Mouse (Mus musculus) spleen, postnatal 36 days (tissue): ENCODE results near the gene Ahrr.
A peak's percentile ranks its signal among the peaks of the same experiment; 100 is the strongest.

Source experiments
- DNase-seq, 2 experiments: peaks; one replicate each; pipeline ENCODE4 v3.0.0; 2022; ENCODE audit warnings: low spot score in 2 of 2, mixed read lengths in 1 of 2

Gene Ahrr

DNA sequence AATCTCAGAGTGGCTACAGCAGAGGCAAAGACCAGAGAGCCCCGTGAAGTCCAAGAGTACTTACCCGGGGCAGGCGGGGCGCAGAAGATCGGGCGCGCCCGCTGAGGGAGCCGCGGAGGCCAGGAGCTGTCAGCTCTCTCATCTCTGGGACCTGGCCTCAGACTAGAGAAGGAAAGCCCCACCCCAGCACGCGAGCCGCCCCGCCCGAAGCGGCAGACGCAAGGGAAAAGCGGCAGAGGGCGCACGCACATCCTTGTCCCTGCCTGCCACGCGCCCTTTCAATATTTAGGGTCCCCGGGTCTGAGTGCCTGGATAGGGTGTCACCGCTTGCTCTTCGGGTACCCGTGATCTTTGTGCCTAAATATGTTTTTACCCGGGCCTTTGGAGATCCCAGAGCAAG lies at the start of gene Ahrr:
Gene Ahrr (minus strand): TSS at position 165 of the 400 bp plus-strand sequence.
- DNase-seq = peak; percentile 8 to 9

DNA sequence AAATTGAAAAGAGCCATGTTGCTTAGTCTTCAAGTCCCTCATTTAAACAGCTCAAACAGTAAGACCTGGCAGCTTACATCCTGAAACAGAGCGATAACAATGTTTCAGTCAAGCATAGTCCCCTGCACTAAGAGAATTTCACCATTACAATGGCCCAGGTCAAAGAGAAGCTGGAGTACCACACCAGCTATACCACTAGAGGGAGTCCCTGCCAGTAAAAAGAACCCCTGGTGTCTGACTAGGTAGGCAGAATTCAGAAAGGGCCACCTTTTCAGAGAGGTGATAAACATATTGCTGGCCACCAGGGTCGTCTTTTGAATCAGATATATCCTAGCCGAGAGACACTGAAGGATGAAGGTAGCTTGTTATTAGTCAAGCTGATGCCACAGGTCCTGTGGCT lies 48.9 kb upstream of the Ahrr start:
- DNase-seq = peak; percentile 41 to 42

DNA sequence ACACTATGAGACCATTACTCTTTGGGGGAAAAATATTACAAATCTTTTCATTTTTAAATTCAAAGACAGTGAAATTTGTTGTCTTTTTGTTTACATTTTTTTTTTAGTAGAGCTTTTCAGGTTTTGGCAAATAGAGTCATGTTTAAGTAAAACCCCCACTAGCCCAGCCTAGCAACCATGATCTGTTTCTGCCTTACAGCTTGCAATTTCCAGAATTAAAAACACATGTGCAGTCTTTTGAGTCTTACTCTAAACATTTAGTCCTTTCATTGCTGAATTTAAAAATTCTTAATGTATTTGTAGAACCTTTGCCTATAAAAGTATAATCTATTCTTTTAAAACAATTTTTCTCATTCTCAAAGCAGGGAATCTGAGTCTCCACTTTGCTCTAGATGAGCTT lies 37.2 kb upstream of the Ahrr start:
- DNase-seq = no peak

DNA sequence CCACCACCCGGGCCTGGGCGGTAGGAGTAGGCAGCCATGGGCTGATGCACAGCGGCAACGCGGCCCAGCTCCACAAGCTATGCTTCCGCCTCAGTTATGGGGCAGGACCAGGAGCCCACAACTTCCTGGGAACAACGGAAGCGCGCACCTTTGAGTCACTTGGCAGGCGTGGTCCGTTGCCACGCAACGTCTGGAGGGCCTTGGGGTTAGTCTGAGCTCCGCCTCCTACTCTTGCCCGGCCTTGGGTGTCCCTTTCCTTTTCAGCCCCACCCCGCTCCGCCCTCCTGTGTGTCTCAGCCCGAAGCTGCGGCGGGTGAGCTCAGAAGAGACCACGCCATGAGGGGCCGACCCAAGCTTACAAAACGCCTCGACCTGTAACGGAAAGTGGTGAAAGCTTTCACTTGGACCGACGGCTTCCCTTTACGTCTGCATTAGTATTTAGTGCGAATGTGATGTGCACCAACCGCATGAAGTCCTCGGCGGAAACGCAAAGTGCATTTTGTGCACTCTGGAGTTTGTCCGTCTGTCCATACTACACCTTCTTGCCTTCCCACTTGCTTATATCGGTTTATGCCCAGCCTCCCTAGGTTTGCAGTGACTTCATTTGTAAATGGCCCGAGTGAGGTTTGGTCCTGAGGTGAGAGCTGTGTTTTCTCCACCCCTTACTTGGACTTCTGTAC lies 25.2 kb upstream of the Ahrr start, which contains the start of gene Pdcd6:
Gene Pdcd6 (minus strand): TSS at position 411 of the 680 bp plus-strand sequence.
- DNase-seq = peak; percentile 95 to 96

DNA sequence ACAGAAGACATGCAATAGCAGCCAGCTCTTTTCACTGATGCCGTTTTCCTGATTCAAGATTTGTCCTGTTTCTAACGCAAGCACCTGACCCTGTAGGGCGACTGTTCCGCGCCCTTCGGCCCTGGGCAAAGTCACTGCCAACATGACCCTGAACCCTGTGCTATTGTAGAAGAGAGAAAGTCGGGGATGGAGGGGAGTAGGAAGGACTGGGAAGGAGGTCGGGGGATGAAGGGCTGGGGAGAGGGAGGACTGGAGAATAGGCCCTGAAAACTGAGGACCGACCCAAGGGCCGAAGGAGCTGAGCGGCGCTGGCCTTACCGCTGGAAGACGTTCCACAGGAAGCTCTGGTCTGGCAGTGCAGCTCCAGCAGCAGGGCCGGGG lies 24.6 kb upstream of the Ahrr start:
- no peak for DNase-seq

DNA sequence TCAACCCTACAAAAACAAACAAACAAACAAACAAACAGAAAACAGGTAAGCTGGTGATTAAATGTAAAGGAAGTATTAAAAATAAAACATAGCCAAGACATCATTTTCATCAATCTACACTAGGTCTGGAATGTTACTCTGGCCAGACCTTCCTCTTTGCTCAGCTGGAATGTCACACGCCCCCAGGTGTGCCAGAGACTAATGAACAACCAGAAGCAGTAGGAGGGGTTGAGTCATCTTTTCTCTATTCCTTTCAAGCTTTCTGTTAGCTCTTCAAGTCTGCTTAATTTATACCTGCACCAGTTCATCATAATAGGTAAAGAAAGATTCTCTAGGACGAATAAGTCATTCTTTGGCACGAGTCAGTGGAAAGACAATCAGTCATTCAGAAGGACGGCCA lies 24.3 kb upstream of the Ahrr start:
- no peak for DNase-seq

DNA sequence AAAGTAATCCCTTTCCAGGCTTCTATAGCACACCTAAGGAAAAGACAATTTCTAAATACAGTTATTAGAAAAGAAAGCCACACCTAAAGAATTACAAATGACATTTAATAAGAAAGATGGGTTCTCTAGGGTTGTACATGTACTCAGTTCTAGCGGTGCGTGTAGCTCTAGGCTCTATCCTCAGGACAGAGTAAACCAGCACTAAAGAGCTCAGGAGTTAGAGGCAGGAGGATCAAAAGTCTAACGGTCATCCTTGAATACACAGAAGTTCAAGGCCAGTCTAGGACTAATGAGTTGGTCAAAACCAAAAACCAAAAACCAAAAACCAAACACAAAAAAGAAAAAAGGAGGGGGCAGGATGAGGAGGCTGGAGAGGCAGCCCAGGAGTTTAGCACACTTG lies 22.5 kb upstream of the Ahrr start:
- no peak for DNase-seq

DNA sequence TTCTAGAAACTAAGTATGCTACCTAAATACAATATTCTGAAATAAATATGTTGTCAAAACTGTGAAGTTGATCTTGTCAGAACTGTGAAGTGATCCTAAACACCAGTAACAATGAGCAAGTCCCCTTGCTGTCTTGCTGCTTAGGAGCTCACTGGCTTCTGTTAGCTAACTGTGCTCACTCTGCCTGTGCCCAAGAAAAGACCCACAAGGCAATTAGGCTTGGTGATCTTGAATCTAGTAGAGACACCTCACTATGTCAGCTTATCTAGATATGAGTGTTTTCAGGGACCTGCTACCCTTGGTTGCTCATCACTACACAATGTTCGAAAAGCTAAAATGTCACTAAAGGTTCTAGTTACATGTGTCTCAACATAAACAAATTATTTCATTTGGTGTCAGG lies 13.6 kb upstream of the Ahrr start:
- no peak for DNase-seq

DNA sequence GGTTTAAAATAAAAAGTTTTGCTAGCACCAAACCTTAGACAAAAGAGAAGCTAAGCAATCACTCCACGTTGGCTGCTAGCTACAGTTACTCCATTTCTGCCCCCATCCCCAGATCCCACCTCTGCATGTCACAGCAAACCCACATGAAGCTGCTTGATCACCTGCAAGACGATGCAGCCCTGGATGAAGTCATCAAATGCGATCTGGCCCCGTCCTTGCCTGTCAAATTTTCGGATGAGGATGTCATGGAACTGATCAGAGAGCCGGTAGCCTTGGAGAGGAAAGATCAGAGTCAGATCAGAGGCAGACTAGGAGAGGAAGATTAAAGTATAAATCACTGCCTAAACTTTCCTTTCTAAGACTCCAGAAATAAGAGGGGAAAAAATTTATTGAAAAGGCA lies 13.2 kb upstream of the Ahrr start:
- no peak for DNase-seq

DNA sequence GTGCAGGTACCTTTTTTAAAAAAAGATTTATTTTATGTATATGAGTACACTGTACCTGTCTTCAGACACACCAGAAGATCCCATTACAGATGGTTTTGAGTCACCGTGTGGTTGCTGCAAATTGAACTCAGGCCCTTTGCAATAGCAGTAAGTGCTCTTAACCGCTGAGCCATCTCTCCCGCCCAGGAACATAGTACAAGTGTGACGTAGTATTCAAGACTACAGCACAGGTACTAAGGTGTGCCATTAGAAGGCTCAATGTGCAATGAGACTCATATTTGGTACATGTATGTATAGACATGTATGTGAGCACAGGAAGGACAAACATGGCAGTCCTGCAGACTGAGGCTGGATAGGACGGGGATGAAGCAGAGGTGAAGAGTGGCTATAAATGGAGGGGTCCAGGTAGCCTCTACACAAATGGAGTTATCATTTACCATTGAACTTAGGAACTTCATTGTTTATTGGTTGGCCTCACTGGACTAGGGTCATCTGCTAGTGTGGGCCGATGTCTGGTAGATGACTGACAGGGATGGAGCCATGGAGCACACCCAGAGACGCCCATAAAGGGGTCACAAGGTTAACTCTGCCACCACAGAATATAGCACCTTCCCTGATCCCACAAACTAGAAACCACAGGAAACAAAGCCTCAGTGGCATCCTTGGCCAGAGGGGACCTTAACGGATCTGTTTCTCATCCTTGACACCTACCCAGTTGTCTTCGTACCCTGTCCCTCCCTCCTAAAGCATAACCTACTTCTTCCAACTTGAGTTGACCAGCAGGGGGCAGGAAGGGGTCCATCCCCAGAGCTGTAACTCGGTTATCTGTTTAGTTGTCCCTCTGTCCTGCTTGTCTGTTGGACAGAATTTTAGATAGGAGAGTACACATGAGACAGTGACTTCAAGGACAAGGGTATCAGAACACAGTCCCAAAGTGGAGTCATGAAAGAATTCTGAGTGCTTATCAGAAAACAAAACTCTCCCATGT lies 10.2 kb upstream of the Ahrr start:
- DNase-seq = no peak

DNA sequence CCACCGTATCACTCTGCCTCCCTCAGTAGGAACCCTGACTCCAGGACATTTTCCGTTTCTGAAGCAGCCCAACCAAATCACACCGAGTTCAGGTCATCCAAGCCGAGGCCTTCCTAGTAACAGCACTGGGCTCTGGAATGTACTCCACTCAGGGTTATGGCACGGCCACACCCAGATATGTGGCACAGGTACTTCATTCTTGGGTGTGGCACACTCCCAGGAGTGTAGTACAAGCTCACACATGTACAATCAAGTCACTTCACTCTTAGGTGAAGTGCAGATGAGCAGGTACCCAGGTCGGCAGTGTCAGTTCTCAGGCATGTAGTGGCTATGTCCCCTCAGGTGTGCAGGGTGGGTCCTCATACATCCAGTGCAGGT lies 9.5 kb upstream of the Ahrr start:
- no peak for DNase-seq

DNA sequence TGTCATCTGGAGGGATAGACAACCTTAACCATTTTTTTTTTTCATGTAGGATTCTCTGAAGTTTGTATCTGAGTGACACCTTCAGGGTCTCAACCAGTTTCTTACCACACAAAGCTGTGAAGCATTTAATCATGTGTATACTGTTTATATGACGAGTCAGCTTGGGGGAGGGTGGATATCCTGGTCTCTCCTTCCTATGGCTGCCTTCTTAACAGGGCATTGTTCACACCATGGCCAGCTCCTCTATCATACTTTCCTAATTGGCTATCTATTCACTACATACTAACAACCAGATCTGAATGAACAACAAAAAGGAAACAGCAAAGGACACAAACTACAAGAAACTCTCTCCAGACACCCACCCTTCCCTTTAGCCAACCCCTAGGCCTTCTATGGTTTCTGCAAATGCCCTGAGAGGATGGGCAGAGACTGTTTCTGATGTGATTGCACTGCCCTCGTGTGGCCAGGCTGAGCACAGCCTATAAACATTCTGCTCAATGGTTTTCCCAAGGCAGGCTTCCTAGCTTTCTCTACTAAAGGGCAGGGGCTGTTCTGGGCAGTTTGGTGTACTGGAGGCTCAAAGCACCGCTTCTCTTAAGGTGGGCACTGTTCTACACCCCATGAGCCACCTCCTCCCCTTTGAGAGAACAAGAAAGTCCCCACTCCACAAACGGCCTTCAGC lies 8.9 kb upstream of the Ahrr start:
- DNase-seq = peak; percentile 23 to 25

DNA sequence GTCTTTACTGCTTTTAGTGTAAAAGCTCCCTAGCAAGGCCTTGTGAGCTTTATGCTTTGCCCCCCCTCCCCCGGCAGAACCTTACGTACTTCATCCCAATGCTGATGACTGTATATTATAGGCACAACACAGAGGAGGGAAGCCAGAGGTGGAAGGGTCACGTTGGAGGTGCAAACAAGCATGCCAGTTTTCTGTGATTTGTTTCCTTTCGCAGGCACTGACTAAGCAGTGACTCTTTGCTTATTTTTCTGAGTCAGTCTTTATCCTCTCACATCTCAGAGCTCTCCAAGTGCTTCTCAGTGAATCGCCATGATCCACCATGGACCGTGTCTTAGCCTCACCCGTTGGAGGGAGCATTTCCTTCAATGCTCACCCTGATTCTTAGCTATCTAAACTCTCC lies 4.2 kb upstream of the Ahrr start:
- DNase-seq = no peak

DNA sequence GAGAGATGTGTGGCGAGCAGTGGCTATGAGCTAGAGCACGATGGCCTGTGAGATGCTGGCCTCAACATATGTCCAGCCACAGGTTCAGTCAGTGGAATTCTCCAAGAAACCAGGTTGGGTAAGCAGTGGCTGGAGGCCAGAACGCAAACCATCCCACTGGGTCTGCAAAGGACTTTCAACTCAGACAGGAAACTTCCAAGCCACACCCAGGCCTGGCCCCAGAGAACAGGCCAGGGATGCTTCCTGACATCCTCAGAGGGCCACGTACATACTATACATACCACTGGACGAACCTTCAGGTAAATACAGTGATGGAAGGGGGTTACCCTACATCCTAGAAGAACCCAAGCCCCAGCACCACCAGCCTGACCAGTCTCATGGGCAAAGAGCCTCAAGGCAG lies 2.5 kb downstream of the Ahrr start:
- DNase-seq = no peak

DNA sequence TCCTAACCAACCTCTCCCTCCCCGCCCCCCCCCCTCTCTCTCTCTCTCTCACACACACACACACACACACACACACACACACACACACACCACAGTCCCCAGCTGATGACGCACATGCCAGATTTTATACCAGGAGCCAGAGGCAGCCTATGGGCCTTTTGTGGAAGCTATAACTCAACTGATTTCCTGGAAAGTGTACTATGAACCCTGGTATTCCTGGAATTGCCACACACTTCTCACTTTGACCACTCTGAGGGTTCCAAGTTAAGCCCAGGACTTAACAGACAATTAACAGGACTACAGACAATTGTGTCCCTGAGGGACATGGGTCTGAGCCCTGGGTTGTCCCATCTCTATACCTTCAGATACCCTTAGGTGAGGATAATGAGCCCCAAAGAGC lies 9.8 kb downstream of the Ahrr start:
- no peak for DNase-seq

DNA sequence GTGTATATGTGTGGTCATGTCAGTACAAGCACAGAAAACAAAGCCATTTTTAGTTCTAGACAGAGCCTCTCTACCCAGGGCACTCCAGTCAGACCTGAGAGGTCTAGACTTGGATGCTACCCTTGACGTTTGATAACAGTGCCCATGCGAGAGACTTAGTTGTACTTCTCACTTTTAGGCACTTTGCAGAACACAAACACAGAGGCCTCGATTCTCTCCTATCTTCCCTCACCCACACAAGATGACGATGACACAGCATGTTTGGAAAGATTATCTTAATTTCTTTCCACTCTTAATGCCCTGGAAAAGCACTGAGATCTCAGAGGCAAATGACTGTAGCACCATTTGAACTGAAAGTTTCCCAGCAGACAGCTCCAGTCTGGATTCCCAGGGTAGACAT lies 16.4 kb downstream of the Ahrr start:
- no peak for DNase-seq

DNA sequence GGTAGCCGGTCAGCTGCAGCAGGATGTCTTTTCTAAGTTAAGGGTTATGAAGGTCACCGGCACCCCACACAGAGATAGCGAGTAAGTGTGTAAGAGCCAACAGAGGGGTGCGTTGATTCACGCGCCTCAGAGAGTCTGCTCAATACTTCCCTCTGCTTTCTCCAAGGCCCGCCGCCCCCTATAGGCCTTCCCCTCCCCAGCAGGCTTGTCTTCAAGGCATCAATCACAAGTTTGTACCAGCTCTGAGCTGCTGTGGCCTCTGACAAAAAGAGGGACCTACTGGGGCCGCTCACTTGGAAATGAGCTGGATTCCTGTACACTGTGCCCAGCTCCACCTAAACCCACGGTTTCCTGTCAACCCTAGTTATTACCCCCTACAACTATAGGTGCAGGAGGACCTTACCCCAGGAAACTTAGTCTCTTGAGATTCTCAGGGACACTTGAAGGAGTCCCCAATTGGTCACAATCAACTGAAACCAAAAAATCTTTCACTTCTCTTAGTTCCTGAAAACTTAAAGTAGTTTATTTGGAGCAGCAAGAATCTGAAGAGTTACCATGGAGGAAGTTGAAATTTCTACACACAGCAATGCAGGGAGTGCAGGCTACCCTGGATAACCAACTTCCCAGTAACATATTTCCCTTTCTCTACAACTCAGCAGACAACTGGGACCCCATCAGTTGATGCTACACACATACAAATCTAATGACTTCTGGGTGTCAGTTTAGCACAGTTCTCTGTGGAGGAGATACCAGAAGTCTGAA lies 31.7 kb downstream of the Ahrr start:
- peak; percentile 20 to 49 for DNase-seq

DNA sequence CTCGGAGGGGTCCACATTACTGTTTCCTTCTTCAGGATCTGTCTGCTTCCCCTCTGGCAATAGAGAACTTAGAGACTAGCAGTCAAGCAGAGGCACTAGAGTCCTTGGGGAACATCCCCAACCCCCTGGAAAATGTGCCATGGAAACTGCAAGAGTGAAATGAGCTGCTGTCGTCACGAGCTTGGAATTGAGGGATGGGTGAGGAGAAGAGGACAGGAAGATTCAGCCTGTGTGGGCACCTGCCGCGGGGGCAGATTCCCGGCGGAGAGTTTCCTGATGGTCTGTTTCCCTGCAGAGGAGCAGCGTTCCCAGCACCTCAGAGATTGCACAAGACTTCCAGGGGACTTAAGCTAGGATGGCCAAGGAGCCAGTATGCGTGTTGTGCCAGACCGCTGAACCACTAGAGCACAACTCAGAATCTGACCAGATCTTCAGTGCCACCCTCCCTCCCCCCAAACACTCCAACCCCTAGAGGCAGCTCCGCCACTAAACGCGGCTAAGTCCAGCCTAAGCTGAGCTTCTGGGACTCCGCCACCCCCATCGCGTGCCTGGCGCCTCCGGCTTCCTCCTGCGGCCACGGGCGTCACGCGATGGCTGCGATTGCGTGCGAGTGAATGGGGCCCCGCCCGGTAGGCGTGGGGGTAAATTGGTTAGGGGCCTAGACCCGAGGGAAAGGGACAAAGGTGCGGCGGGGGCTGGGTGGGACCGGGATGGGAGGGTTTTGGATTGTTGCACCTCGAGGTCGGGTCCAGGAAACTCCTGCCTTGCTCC lies 32.5 kb downstream of the Ahrr start:
- DNase-seq = peak; percentile 35 to 45

DNA sequence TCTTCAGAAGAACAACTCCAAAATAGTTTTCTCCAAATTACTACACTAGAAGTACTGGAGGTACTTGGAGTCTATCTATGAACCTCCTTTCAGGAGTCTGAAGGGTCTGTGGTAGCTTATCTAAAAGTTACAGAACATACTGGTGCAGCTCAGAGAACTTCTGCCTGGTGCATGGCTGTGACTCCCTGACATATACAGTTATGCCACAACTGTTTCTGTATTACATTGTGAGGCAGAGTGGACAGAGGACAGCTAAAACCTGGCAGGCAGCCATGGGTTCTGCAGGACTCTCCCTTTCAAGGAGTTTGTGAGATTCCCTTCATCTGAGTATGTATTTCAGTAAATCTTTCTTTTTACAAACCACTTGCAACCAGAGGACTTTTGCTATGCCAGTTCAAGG lies 45.6 kb downstream of the Ahrr start:
- no peak for DNase-seq

DNA sequence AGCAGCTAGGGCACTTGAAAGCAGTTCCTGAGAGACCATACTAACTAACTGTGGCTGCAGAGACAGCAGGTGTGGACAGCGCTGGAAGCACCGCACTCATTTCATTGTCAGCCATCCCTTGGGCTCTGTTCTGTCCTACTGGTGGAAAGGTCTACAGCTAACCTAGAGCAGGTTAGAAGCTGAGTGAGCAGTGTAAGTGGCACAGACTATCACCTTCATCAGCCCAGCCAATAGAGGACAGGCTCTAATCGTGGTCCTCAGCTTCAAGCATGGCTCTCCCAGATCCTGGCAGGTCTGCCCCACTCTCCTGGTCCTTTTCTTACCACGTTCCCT lies 46.3 kb downstream of the Ahrr start:
- DNase-seq = no peak
